9 mouse cellular contexts compared by ENCODE assay signal in genomic region chr16:96103036-96103435, GRCm38 (mm10). TPM values are rescaled to one million over a fixed set of nuclear protein-coding genes. Genes with fewer than 3 reads are reported as not detected.
A peak's percentile ranks its signal among the peaks of the same experiment; 100 is the strongest.
DNase-seq lines count a peak whose midpoint lies in the region; TF ChIP-seq lines count a peak whose summit lies in the region.
"Had no signal": no experiment of that assay in that cellular context is flagged by ENCODE, and none has a peak within 500 bp of the region (broad histone marks: within the 10 kb centered on the region; RNA-seq: fewer than 3 reads in every experiment).

No protein-coding gene starts in this region.

- 45% methylated on average over 2 of the region's 2 CpGs for WGBS in kidney, adult 2 months

- no peaks in the 10 kb centered on the region for H3K36me3 ChIP-seq in kidney, adult 2 months (ENCODE audit: control insufficient read depth, insufficient read depth, low read length)
- H3K36me3 ChIP-seq: heart, embryonic 15.5 days had no signal

- H3K27ac ChIP-seq in kidney, adult 2 months (ENCODE audit: insufficient read depth, low read depth, low read length), result no peak overlapping the region
- H3K27ac ChIP-seq: heart, embryonic 15.5 days had no signal

- H3K4me1 ChIP-seq in kidney, adult 2 months (ENCODE audit: control insufficient read depth, insufficient read depth, low read length), result no peaks in the 10 kb centered on the region

- peak; percentile 45 for TF ChIP-seq CTCF in kidney, adult 2 months (conservative IDR thresholded peaks at IDR 0.05; ENCODE audit: insufficient read depth, insufficient read length, low read depth, low read length)

- peak; percentile 46 for DNase-seq in kidney, adult 2 months
- DNase-seq in kidney, postnatal 4 days, result no peak
- peak; percentile 76 for DNase-seq in 3T3-L1 (ENCODE audit: low read depth, low spot score)
- peak; percentile 46 for DNase-seq in CD4-positive helper T cell, adult 2 months (ENCODE audit: low read depth, low spot score)
- peak; percentile 62 for DNase-seq in induced T-regulatory cell, adult 2 months (ENCODE audit: low read depth)
- no peak for DNase-seq in left cerebral cortex, postnatal 14 days (ENCODE audit: low spot score in 2 of 2)
- DNase-seq in ovary, postnatal 14 days (ENCODE audit: low spot score), result no peak
- DNase-seq: right cerebral cortex, postnatal 4 days had no signal

- H3K4me3 ChIP-seq in kidney, adult 2 months (ENCODE audit: insufficient read depth, low read depth, low read length), result no peak overlapping the region
- H3K4me3 ChIP-seq: heart, embryonic 15.5 days had no signal

- intact Hi-C loops in left cerebral cortex, postnatal 14 days (cut with DNase I), result no loop called here

- no peak for TF ChIP-seq POLR2A in kidney, adult 2 months (IDR thresholded peaks at IDR 0.05; ENCODE audit: low read depth, low read length)

- no peaks in the 10 kb centered on the region for H3K27me3 ChIP-seq in kidney, adult 2 months (replicated peaks; ENCODE audit: control insufficient read depth, insufficient read depth, low read length)
- H3K27me3 ChIP-seq: heart, embryonic 15.5 days had no signal

RNA-seq across cellular contexts. Expression of gene Brwd1, which starts 20.7 kb away (rescaled TPM):
- polyA plus RNA-seq in kidney, adult 2 months (2012; rRNA removed), result 15.2 and 19.1 TPM in 2 replicates
- total RNA-seq in left cerebral cortex, postnatal 14 days (2021), result 100 to 1,000 TPM; 115 to 123 TPM

RNA-seq across cellular contexts. Expression of gene Hmgn1, which starts 24.5 kb away (rescaled TPM):
- polyA plus RNA-seq in kidney, adult 2 months (2012; rRNA removed), result 23.3 and 36.4 TPM in 2 replicates
- 10 to 100 TPM; 49.9 to 58.0 TPM for total RNA-seq in left cerebral cortex, postnatal 14 days (2021)

RNA-seq across cellular contexts. Expression of gene Wrb, which starts 42.2 kb away (rescaled TPM):
- 44.7 and 46.9 TPM in 2 replicates for polyA plus RNA-seq in kidney, adult 2 months (2012; rRNA removed)
- 10 to 100 TPM; 63.8 to 71.0 TPM for total RNA-seq in left cerebral cortex, postnatal 14 days (2021)

Comparison
In these comparisons a context has a peak if more than half of its experiments do, and no peak if none do; other contexts are left out.
1. DNase-seq: peak in kidney, adult 2 months (single experiment), 3T3-L1 (single experiment), CD4-positive helper T cell, adult 2 months (single experiment) and induced T-regulatory cell, adult 2 months (single experiment); none in kidney, postnatal 4 days (0 of 2), left cerebral cortex, postnatal 14 days (0 of 2) and ovary, postnatal 14 days (single experiment).